Mouse (Mus musculus) spleen, adult 2 months (tissue): ENCODE data around the gene Derl2.

Source experiments
- CTCF ChIP-seq: fragments of 200-500 bp; IDR thresholded peaks from 2 replicates; pipeline ENCODE4 v1.5.1; 2011; ENCODE audit warnings: mild to moderate bottlenecking, inconsistent platforms; ENCODE audit not compliant: insufficient read depth, insufficient read length, insufficient replicate concordance; ENCODE audit errors: extremely low read depth
- POLR2A ChIP-seq: fragments of 200-500 bp; IDR thresholded peaks from 2 replicates; pipeline ENCODE4 v1.6.1; 2011; ENCODE audit warnings: low read depth, low read length, inconsistent platforms

DNA sequence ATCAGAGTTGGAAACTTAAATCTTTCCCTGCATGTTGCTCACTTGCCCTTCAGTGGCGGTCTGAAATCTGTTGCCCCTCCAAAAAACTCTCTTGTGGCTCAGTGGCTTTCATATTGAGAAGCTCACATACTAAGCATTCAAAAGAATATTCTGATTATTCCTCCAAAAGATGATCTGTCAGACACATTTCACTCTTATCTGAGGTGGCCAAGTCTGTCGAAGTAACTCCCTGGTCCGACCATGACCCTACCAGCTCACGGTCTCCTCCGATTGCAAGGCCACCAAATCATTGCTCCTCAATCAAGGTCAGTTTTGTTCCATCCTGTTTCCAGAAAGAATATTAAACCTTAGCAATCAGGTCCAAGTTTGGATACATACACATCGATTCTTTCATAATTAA lies 12.6 kb downstream of the Derl2 start:
- TF ChIP-seq CTCF: no peak
- TF ChIP-seq POLR2A: no peak
